Mouse (Mus musculus): ENCODE measurements around the gene Zfp207.

GRCm38 (mm10) chr11:80351832-80352430 lies 31.1 kb upstream of the Zfp207 start:
- TF ChIP-seq CTCF (IDR thresholded peaks at IDR 0.05; ENCODE audit: extremely low read depth, insufficient read depth, insufficient read length, insufficient replicate concordance) (peak; percentile 81), POLR2A (IDR thresholded peaks at IDR 0.05; ENCODE audit: low read depth, low read length) (no peak)

Measured in spleen, adult 2 months (tissue).